Mouse (Mus musculus) pancreas, adult 10 weeks (tissue): ENCODE measurements around the gene Lrp6. TPM values are rescaled to one million over a fixed set of nuclear protein-coding genes. Genes with fewer than 3 reads are reported as not detected.

ENCODE experiments used
- polyA plus RNA-seq: library from polyadenylated mRNA; stranded (reverse); fragments of 350-450 nt; fragmentation: Illumina TruSeq; extraction: RNeasy Lipid Tissue Mini Kit (QIAGEN cat#74804); gene quantifications from one replicate; pipeline ENCODE4 v1.2.3, GENCODE M21; 2015; ENCODE audit warnings: low read depth, low replicate concordance; ENCODE audit not compliant: insufficient read depth

Gene Lrp6
- 5.4 TPM for polyA plus RNA-seq

DNA sequence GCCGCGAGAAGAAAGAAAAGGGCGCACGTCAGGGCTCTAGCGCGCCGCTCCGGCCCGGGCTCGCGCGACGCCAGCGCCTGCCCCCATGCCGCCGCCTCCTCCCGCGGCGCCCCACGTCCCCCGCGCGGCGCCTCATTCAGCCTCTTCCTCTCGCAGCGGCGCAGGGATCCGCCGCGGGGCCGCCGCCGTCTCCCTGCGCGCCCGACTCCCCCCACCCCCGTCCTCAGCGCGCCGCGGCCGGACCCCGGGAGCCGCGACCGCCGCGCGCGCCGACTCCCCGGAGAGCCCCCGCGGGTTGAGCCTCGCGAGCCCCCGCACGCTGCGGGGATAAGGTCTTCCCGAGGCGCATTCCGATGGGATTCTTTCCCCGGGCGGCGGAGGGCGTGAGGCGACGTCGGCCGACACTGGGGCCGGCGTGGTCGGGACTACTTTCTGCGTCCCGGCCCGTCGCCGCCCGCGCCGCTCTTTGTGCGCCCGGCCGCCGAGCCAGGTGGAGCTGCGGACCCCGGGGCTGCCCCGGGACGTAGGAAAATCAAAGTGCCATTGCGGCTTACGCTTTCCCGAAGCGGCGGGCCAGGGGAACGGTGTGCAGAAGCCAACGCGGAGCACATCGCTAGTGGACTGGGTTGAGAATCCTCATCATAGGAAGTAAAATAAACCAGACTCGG is at the start of gene Lrp6:
Lrp6 (minus strand) TSS at position 148 of the 668 bp plus-strand sequence.

Other genes starting within 250 kb of the Lrp6 start
- gene Bcl2l14, start 170.6 kb downstream of the Lrp6 start, polyA plus RNA-seq: not detected
- 3.6 TPM for gene Mansc1, start 65.5 kb upstream of the Lrp6 start, polyA plus RNA-seq
- 4.2 TPM for gene Borcs5, start 72.5 kb upstream of the Lrp6 start, polyA plus RNA-seq
- 3.2 TPM for gene Dusp16, start 225.7 kb upstream of the Lrp6 start, polyA plus RNA-seq